Mouse (Mus musculus) cerebellum, postnatal 14 days (tissue): Measurements from ENCODE around the gene Igsf6.

Experiments used
- DNase-seq, 2 experiments: peaks; one replicate each; pipeline ENCODE4 v3.0.0; 2021; ENCODE audit warnings: mixed read lengths in 2 of 2

Igsf6 gene

GRCm38 (mm10) chr7:121074281-121074680 is at the start of gene Igsf6:
TSS of gene Igsf6 (minus strand) at chr7:121074572.
- DNase-seq = no peak

GRCm38 (mm10) chr7:121120143-121120818 is 45.9 kb upstream of the Igsf6 start:
- DNase-seq = peak; percentile 93 to 95

- no peak for DNase-seq
These were observed 37.4 kb upstream of the Igsf6 start for GRCm38 (mm10) chr7:121111762-121112161.

GRCm38 (mm10) chr7:121111321-121111720 is 36.9 kb upstream of the Igsf6 start:
- no peak for DNase-seq

GRCm38 (mm10) chr7:121107851-121108250 is 33.5 kb upstream of the Igsf6 start:
- no peak for DNase-seq

- no peak for DNase-seq
These were observed 24.4 kb upstream of the Igsf6 start for GRCm38 (mm10) chr7:121098614-121099389.

GRCm38 (mm10) chr7:121093026-121093425 is 18.7 kb upstream of the Igsf6 start:
- no peak for DNase-seq

- no peak for DNase-seq
These were observed 16.4 kb upstream of the Igsf6 start for GRCm38 (mm10) chr7:121090748-121091147.

GRCm38 (mm10) chr7:121088745-121089144 is 14.4 kb upstream of the Igsf6 start:
- DNase-seq = no peak

- DNase-seq = peak in 1 of 2 experiments; percentile 27
These were observed 11.1 kb upstream of the Igsf6 start for GRCm38 (mm10) chr7:121085500-121085899.

GRCm38 (mm10) chr7:121084840-121085453 is 10.6 kb upstream of the Igsf6 start:
- DNase-seq = peak in 1 of 2 experiments; percentile 43

GRCm38 (mm10) chr7:121082949-121083513 is 8.7 kb upstream of the Igsf6 start:
- peak; percentile 69 to 79 for DNase-seq

GRCm38 (mm10) chr7:121081816-121082215 is 7.4 kb upstream of the Igsf6 start:
- DNase-seq = no peak

- no peak for DNase-seq
These were observed 7.0 kb upstream of the Igsf6 start, which contains the start of gene Otoa for GRCm38 (mm10) chr7:121081350-121081749. TSS of gene Otoa (plus strand) at chr7:121081650.

- DNase-seq = peak; percentile 83 to 84
These were observed 3.5 kb upstream of the Igsf6 start for GRCm38 (mm10) chr7:121077829-121078228.

GRCm38 (mm10) chr7:121077311-121077710 is 2.9 kb upstream of the Igsf6 start:
- DNase-seq = no peak

GRCm38 (mm10) chr7:121075416-121075815 is 1.0 kb upstream of the Igsf6 start:
- peak; percentile 45 to 52 for DNase-seq

GRCm38 (mm10) chr7:121074801-121075400 is 529 bp upstream of the Igsf6 start:
- no peak for DNase-seq

GRCm38 (mm10) chr7:121072506-121072905 is 1.9 kb downstream of the Igsf6 start:
- DNase-seq = no peak

- no peak for DNase-seq
These were observed 3.1 kb downstream of the Igsf6 start for GRCm38 (mm10) chr7:121071276-121071675.

GRCm38 (mm10) chr7:121064309-121064708 is 10.1 kb downstream of the Igsf6 start:
- peak; percentile 31 to 43 for DNase-seq

GRCm38 (mm10) chr7:121059477-121060218 is 14.7 kb downstream of the Igsf6 start:
- DNase-seq = no peak
